Mouse (Mus musculus) bone marrow, adult 2 months (tissue): ENCODE data around the gene Gorasp1. TPM values are rescaled to one million over a fixed set of nuclear protein-coding genes. Genes with fewer than 3 reads are reported as not detected.

ENCODE experiments used
- H3K27ac ChIP-seq: fragments of 200-500 bp; 2 replicates; pipeline ENCODE4 v1.5.1; 2012; ENCODE audit warnings: low read depth, mild to moderate bottlenecking, control low read depth, inconsistent platforms, low read length; ENCODE audit not compliant: control insufficient read depth, poor library complexity, insufficient read depth
- H3K4me1 ChIP-seq: fragments of 200-500 bp; 2 replicates; pipeline ENCODE4 v1.6.1; 2011; ENCODE audit warnings: low read length; ENCODE audit not compliant: control insufficient read depth, insufficient read depth
- H3K4me3 ChIP-seq: fragments of 200-500 bp; replicated peaks from 2 replicates; pipeline ENCODE3; 2011; ENCODE audit warnings: mild to moderate bottlenecking, low read depth, low read length, control low read depth; ENCODE audit not compliant: control insufficient read depth
- CTCF ChIP-seq: fragments of 200-500 bp; IDR thresholded peaks from 2 replicates; pipeline ENCODE4 v1.5.1; 2011; ENCODE audit warnings: low read length, control low read depth; ENCODE audit not compliant: control insufficient read depth, insufficient read depth
- POLR2A ChIP-seq: fragments of 200-500 bp; IDR thresholded peaks from 2 replicates; pipeline ENCODE4 v1.6.1; 2011; ENCODE audit warnings: low read depth, mild to moderate bottlenecking, control low read depth, low read length, borderline replicate concordance; ENCODE audit not compliant: control insufficient read depth
- WGBS: fragments of 180-500 bp; shearing (Covaris S2); methylation state at CpG from one replicate; pipeline ENCODE4 v1.1.7; 2018; 5-methylcytosine and 5-hydroxymethylcytosine counted together
- polyA plus RNA-seq: library from polyadenylated mRNA; stranded (reverse); fragments of >200 nt; gene quantifications from 2 replicates; pipeline ENCODE4 v1.2.4, GENCODE M21; 2011; ENCODE audit warnings: low replicate concordance; ENCODE audit not compliant: missing spikeins, insufficient read depth, insufficient read length

Gene Gorasp1
- polyA plus RNA-seq, 1 experiment = 4.6 TPM

DNA sequence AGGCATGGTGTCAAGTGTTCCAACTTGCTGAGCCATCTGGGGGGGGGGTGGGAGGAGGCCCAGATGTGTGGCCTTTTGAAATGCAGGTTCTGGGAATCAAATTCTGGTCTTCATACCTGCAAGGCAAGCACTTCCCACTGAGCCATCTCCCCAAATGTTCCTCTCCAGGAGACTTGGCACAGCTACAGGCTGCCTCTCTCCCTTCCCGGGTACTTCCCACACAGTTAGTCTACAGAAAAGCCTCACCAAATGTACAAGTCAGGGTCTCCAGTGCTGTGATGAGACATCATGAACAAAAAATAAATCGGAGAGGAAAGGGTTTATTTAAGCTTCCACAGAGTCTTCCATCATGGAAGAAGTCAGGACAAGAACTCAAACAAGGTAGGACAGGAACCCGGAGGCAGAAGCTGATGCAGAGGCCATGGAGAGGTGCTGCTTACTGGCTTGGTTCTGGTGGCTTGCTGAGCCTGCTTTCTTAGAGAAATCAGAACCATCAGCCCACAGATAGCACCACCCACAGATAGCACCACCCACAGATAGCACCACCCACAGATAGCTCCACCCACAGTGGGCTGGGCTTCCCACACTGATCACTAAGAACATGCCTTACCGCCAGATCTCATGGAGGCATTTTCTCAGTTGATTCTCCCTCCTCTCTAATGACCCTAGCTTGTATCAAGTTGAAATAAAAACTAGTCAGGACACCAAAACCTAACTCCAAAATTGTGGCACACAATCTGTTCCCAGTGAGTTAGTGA, 50.0 kb downstream of the Gorasp1 start:
- WGBS = 79% methylated on average over 4 of the region's 4 CpGs
- no peak overlapping the region for H3K4me3 ChIP-seq
- no peak overlapping the region for H3K27ac ChIP-seq
- H3K4me1 ChIP-seq = no peaks in the 10 kb centered on the region
- TF ChIP-seq POLR2A (no peak), CTCF (no peak)

Other genes with a start within 250 kb of the Gorasp1 start
- not detected in 2 replicates for gene Scn10a, start 218.2 kb downstream of the Gorasp1 start, polyA plus RNA-seq
- gene Scn11a, start 112.1 kb downstream of the Gorasp1 start, polyA plus RNA-seq = not detected in 2 replicates
- gene Wdr48, start 42.7 kb downstream of the Gorasp1 start, polyA plus RNA-seq = 18.8 and 22.3 TPM in 2 replicates
- 1.5 and 5.0 TPM in 2 replicates for gene Ttc21a, start within 50 bp of the Gorasp1 start, polyA plus RNA-seq
- 6.4 and 19.5 TPM in 2 replicates for gene Csrnp1, start 47.1 kb upstream of the Gorasp1 start, polyA plus RNA-seq
- not detected in 2 replicates for gene Xirp1, start 86.0 kb upstream of the Gorasp1 start, polyA plus RNA-seq
- 0.97 and 2.7 TPM in 2 replicates for gene Cx3cr1, start 132.3 kb upstream of the Gorasp1 start, polyA plus RNA-seq
- not detected in 2 replicates for gene Ccr8, start 154.5 kb upstream of the Gorasp1 start, polyA plus RNA-seq
- 111 and 154 TPM in 2 replicates for gene Slc25a38, start 172.8 kb upstream of the Gorasp1 start, polyA plus RNA-seq
- 1,523 and 1,859 TPM in 2 replicates for gene Rpsa, start 190.1 kb upstream of the Gorasp1 start, polyA plus RNA-seq
- gene Mobp, start 212.1 kb upstream of the Gorasp1 start, polyA plus RNA-seq = 7.3 TPM in 1 of 2 replicates, not detected in the other